Mouse (Mus musculus) adipocyte (in vitro differentiated cells): Measurements from ENCODE around the gene Rbm47.
A peak's percentile ranks its signal among the peaks of the same experiment; 100 is the strongest.
"Not testable (repeated sequence)": the region's sequence is repeated elsewhere in the genome, so short reads cannot be mapped to it uniquely, and the experiment has no call there.

Source experiments
- DNase-seq: peaks from one replicate; pipeline ENCODE4 v3.0.0-alpha.2; 2016; ENCODE audit warnings: low spot score

Gene Rbm47

GRCm38 (mm10) chr5:66173018-66173417, at the start of gene Rbm47:
Gene Rbm47 (minus strand): TSS chr5:66173118.
- DNase-seq: no peak

GRCm38 (mm10) chr5:66220620-66221019, 47.7 kb upstream of the Rbm47 start:
- DNase-seq: no peak

- peak; percentile 51 for DNase-seq
Measured at GRCm38 (mm10) chr5:66219692-66220091, 46.8 kb upstream of the Rbm47 start.

GRCm38 (mm10) chr5:66215569-66216277, 42.8 kb upstream of the Rbm47 start:
- no peak for DNase-seq

GRCm38 (mm10) chr5:66214395-66214935, 41.5 kb upstream of the Rbm47 start:
- no peak for DNase-seq

GRCm38 (mm10) chr5:66209532-66210176, 36.7 kb upstream of the Rbm47 start:
- peak; percentile 65 for DNase-seq

- DNase-seq: no peak
Measured at GRCm38 (mm10) chr5:66204966-66205365, 32.0 kb upstream of the Rbm47 start.

GRCm38 (mm10) chr5:66203424-66203823, 30.5 kb upstream of the Rbm47 start:
- no peak for DNase-seq

- DNase-seq: peak; percentile 53
Measured at GRCm38 (mm10) chr5:66200044-66200443, 27.1 kb upstream of the Rbm47 start.

GRCm38 (mm10) chr5:66195323-66195722, 22.4 kb upstream of the Rbm47 start:
- peak; percentile 70 for DNase-seq

GRCm38 (mm10) chr5:66193218-66193846, 20.4 kb upstream of the Rbm47 start:
- no peak for DNase-seq

- DNase-seq: no peak
Measured at GRCm38 (mm10) chr5:66191185-66191503, 18.2 kb upstream of the Rbm47 start.

GRCm38 (mm10) chr5:66190481-66191184, 17.7 kb upstream of the Rbm47 start:
- DNase-seq: no peak

GRCm38 (mm10) chr5:66188591-66188990, 15.7 kb upstream of the Rbm47 start:
- not testable (repeated sequence) for DNase-seq

GRCm38 (mm10) chr5:66182156-66182555, 9.2 kb upstream of the Rbm47 start:
- no peak for DNase-seq

- DNase-seq: no peak
Measured at GRCm38 (mm10) chr5:66174160-66174837, 1.4 kb upstream of the Rbm47 start.

GRCm38 (mm10) chr5:66170591-66170990, 2.3 kb downstream of the Rbm47 start:
- no peak for DNase-seq

- no peak for DNase-seq
Measured at GRCm38 (mm10) chr5:66169099-66169485, 3.8 kb downstream of the Rbm47 start.

- no peak for DNase-seq
Measured at GRCm38 (mm10) chr5:66168462-66169098, 4.3 kb downstream of the Rbm47 start.

GRCm38 (mm10) chr5:66166931-66167330, 6.0 kb downstream of the Rbm47 start:
- DNase-seq: peak; percentile 27

- peak; percentile 57 for DNase-seq
Measured at GRCm38 (mm10) chr5:66166193-66166629, 6.7 kb downstream of the Rbm47 start.
